Mouse (Mus musculus): ENCODE data around the gene Agfg2.

Agfg2 gene

GRCm38 (mm10) chr5:137601365-137601729 lies 83.2 kb downstream of the Agfg2 start:
- peak; percentile 61 for DNase-seq

GRCm38 (mm10) chr5:137600619-137601364 lies 83.7 kb downstream of the Agfg2 start, which contains the start of gene Mospd3:
Mospd3 (minus strand) TSS chr5:137601058.
- DNase-seq = peak; percentile 98

All from kidney, postnatal 10 days (tissue).